Mouse (Mus musculus) adrenal gland, postnatal 36 days (tissue): ENCODE results near the gene Zc3h12a. TPM values are rescaled to one million over a fixed set of nuclear protein-coding genes. Genes with fewer than 3 reads are reported as not detected.
A peak's percentile ranks its signal among the peaks of the same experiment; 100 is the strongest.

Experiments used
- DNase-seq, 2 experiments: peaks; one replicate each; pipeline ENCODE4 v3.0.0; 2021; ENCODE audit warnings: mixed read lengths in 1 of 2
- total RNA-seq, 2 experiments: library from RNA; stranded (reverse); gene quantifications; 2 replicates each; pipeline ENCODE4 v1.2.3; 2021

The Zc3h12a gene
- total RNA-seq, 2 experiments from 2014 or later = 5.8 to 7.6 TPM

DNA sequence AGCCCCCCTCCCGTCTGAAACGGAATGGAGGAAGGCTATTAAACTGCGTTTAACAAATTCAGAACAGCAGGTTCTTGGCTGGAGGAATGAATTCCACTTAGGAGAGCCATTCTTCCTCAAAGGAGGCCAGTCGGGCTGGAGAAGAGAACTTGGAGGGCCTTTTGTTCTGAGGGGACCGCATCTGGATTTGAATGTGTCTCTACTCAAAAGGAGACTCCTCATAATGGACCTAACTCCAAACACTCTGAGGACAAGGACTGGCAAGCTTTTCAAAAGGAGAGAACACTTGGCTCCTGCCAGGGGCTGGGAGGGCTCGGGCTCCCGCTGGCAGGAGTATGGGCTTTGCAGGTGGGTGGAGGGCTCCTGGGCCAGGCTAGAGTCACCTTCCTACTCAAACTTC, 17.0 kb upstream of the Zc3h12a start:
- no peak for DNase-seq

GRCm38 (mm10) chr4:125144211-125144610, 16.6 kb upstream of the Zc3h12a start:
- no peak for DNase-seq

- DNase-seq = no peak
Measured at GRCm38 (mm10) chr4:125138321-125138720, 10.7 kb upstream of the Zc3h12a start.

DNA sequence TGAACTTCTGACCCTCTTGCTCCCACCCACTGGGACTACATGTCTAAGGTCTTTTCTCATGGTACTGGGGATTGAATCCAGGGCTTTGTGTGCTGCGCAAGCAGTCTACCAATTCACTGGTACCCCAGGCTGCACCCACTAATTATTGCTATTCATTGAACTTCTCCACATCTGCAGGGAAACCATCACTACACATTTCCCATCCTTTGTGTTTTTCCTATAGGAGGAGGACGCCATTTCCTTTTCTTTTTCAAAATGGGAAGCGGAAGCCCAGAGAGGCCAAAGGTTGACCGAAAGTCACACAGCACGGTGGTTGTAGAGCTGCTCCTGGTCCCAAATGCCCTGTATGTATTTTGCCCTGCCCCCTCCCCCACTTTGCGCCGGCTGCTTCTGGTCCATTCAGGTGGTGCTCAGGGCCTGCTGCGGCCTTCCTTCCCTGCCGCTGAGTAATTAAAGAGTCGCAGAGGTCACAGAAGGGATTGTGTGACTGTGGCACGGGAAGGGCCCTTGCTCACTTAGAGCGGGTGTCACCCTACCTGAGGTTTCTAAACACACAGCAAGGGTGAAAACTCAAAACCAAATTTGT, 8.8 kb upstream of the Zc3h12a start:
- DNase-seq = no peak

- DNase-seq = no peak
Measured at GRCm38 (mm10) chr4:125135076-125135855, 7.6 kb upstream of the Zc3h12a start.

DNA sequence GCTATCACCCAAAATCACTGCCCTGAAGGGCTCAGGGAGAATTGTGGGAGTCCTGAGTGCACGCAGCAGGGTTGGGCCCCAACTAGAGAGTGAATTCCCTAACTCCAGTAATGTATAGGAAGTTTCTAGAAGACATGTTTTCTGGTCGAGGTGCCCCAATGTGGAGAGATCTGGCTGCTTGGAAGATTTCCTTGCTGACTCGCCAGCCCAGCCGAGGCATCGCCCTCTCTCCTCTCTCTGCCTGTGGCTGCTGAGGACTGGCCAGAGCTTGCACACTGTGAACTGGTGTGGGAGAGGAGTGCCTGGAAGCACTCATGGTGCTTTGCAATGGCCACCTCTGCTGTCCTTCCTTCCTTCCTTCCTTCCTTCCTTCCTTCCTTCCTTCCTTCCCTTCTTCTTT, 7.0 kb upstream of the Zc3h12a start:
- DNase-seq = no peak

GRCm38 (mm10) chr4:125134192-125134591, 6.6 kb upstream of the Zc3h12a start:
- DNase-seq = no peak

DNA sequence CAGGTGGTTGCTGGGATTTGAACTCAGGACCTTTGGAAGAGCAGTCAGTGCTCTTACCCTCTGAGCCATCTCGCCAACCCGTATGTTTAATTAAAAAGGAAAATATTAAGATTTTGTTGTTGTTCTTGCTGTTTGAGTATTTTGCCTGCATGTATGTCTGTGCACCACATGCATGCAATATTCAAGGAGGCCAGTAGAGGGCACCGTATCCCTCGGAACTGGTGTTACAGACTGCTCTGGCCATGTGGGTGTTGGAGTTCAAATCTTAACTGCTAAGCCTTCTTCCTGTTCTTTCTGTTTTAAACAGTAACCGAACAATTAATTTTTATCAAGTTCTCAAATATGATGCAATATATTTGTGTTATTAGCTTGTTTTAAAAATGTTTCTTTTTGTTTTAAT, 4.8 kb upstream of the Zc3h12a start:
- DNase-seq = peak; percentile 80 to 83

DNA sequence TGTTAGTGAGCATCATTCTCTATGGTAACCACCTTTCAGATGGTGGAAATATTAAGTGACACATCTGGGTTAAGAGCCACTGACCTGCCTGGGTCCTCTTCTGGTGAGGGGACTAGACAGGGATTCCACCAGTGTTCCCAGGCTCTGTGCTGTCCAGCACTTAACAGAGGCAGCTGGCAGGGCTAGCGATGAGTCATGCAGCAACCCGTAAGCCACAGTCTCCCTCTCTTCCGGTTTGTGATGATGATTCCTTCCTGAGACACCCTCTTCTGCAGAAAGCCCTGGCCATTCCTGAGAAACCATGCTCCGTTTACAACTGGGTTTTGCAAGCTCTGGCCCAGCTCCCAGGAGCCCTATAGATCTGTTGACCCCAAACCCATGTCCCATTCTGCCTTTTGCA, 3.9 kb upstream of the Zc3h12a start:
- peak; percentile 81 to 82 for DNase-seq

DNA sequence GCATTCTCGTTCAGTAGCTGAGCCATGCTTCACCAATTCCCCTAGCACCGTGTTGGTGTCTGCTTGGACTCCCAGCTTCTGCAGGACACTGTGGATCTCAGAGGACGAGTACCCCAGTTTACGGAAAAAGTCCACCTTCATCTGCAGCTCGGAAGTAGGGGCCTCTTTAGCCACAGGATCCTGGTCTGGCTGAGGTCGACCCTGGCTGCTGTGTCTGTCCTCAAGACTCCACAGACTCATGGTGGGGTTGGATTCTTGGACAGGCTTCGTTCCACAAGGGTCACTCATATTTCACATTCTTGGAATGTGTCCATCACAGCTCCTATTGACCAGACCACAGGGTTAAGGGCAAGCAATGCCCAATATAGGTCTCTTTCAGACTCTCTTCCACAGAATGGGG, 879 bp downstream of the Zc3h12a start:
- DNase-seq = no peak

- DNase-seq = no peak
Measured at GRCm38 (mm10) chr4:125126186-125126585, 1.5 kb downstream of the Zc3h12a start.

GRCm38 (mm10) chr4:125125361-125125921, 2.2 kb downstream of the Zc3h12a start:
- DNase-seq = no peak

- DNase-seq = peak; percentile 49 to 52
Measured at GRCm38 (mm10) chr4:125124424-125125209, 3.0 kb downstream of the Zc3h12a start.

DNA sequence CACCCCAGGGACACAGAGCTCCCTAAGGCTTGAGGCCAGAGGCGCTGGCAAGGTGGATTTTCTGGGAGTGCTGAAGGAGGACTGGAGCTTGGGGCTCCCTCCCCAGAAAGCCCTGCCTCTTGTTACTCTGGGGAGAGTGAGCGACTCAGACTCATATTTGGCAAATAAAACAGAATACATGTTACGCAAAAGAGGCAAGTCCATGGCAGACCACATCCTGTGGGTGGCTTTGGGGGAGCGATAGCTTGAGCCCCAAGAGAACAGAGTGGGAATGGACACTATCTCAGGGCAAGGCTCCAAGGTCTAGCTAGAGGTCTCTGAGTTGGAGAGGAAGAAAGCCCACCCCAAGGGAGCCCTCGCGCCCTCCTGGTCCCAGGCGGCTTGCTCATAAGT, 4.4 kb downstream of the Zc3h12a start:
- DNase-seq = no peak

- DNase-seq = peak; percentile 87 to 91
Measured at GRCm38 (mm10) chr4:125122431-125123278, 5.0 kb downstream of the Zc3h12a start.

- peak; percentile 41 to 52 for DNase-seq
Measured at GRCm38 (mm10) chr4:125119721-125120120, 7.9 kb downstream of the Zc3h12a start.

DNA sequence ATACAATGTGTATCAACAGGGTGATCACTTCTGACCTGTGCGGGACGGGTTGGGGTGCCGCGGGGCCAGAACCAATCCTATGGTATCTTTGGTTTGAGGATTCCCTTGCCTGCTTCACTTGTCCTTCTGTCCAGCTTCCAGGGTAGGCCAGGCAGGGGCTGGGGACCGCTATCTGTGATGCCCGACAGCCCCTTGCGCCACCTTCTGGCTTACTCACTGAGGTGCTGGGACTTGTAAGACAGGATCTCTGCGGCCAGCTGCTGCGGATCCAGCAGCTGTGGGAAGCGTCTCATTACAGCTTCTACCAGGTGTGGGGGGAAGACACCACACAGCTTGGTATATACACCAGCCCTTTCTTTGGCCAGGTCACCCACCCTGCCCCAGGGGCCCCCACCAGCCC, 8.6 kb downstream of the Zc3h12a start:
- DNase-seq = no peak

DNA sequence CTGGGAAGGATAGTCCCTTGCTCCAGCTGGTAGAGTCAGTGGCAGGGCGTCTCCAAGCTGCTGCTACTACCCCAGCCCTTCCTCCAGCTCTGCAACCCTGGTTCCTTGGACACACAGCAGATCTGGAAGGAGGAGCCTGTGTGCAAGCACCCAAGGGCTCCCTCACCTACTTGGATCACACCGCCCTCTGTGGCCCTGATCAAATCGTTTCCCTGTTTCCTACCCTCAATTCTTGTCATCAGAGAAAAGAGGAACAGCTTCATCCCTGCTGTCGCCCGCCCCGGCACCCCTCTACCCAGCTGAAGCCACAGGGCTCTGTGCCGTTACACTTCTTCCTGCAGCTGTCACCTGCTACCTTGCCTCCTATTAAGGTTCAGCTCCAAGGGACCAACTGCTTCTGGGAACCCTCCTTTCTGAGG, 9.7 kb downstream of the Zc3h12a start:
- DNase-seq = peak; percentile 43 to 46

- DNase-seq = no peak
Measured at GRCm38 (mm10) chr4:125116929-125117328, 10.7 kb downstream of the Zc3h12a start.

DNA sequence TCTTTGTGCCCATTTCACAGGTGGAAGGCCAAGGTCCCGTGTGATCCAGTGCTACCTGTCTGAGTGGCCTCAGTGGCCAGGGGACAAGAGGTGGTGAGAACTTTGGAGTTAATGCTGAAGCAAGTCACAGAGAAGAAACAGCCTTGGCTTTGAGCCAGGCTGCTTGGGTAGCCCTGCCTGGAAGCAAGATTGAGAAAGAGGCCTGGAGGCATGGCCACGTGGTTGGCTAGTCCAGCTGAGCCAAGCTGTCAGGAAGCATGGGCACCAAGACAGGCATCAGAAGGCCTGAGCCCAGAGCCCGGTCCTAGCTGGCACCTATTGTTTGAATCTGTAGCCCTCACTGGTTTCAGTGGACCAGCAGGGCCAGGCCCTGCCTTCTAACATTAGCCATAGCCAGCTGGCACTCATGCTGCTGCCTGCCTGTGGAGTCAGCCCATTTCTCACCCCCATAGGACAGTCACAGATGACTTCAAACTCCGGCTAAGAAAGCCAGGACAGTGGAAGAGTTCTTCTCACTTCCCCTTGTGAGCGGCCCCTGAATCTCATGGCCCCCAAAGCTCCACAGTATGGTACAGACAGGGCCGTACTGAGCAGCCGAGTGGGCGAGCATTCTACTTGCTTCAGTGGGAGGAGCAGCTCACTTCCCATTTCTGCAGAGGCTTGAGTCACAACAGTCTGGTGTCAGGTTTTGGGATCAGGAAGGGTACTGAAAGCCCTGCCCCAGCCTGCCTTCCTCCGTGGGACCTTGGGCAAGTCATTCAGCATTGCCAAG, 11.4 kb downstream of the Zc3h12a start:
- peak; percentile 85 for DNase-seq

DNA sequence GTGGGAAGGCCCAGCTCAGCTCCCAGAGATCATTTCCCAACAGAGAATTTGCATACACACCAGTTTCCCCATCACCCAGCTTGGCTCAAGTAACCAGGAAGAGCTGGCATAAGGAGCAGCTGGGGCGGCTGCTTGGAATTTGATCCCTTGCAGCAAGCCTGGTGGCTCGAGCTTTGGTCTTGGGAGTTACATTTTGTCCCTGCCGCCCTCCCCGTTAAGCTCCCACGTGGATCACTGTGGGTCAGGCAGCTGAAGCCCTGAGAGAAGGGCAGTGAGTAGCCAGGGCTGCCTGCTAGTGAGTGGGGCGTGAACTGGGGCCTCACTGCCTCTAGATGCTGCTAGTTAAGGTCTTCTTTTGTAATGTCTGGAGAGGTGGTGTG, 11.9 kb downstream of the Zc3h12a start:
- DNase-seq = peak; percentile 51 to 54
